Mouse (Mus musculus) liver, embryonic 14 days (tissue): Measurements from ENCODE around the gene Bex6. TPM values are rescaled to one million over a fixed set of nuclear protein-coding genes. Genes with fewer than 3 reads are reported as not detected.

Source experiments
- polyA plus RNA-seq: library from polyadenylated mRNA; depleted of rRNA; stranded (reverse); fragments of >200 nt; gene quantifications from 2 replicates; pipeline ENCODE4 v1.2.3, GENCODE M21; 2012; rRNA removed

Bex6 gene
- 0.89 and 1.1 TPM in 2 replicates for polyA plus RNA-seq

DNA sequence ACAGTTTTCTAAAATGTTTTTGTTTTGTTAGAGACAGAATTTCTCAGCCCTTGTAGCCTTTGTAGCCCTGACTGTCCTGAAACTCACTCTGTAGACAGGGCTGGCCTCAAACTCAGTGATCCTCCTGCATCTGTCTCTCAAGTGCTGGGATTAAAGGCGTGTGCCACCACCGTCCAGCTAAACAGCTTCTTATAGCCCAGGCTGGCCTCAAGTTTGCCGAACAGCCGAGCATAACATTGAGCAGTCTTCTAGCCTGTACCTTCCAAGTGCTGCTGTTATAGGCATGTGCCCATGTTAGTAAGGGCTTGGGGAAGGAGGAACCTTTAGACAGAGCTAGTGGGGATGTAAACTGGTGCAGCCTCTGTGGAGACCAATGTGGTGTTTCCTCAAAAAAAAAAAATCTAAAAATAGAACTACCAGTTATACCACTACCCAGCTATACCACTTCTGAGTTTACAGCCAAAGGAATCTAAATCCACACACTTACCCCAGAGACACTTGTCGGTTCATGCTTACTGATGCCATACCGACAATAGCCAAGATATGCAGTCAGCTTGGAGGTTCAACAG, at the start of gene Bex6:
Gene Bex6 (plus strand): TSS at position 491 of the 569 bp plus-strand sequence.

DNA sequence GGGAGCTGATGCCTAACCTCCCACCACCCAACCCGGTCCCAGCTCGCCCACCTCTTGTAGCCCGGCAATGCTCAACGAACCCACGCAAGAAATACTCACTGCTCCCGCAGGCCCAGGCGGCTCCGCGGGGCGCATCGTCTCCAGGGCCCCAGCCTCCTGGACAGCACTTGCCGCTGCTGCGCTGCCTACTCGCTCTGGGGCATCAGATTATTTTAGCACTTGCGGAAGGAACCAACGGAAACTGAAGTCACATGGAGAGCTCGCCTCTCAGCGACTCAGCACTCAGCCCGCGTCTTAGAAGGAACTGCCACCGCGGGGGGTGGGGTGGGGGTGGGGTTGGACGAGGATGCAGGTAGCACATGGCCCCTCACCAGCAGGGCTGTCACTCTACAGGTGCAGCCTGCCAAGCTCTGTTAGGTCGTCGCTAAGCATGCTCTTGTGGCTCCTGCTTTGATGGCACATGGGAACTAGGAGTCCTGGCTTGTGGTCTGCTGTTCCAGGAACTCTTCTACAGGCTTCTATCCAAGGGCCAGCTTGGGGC, 14.3 kb upstream of the Bex6 start, which contains the start of gene Nrros:
Gene Nrros (minus strand): TSS at position 314 of the 541 bp plus-strand sequence.

Other genes starting within 250 kb of the Bex6 start
- gene Pigz, start 246.0 kb upstream of the Bex6 start, polyA plus RNA-seq, result 0.08 and 0.15 TPM in 2 replicates
- gene 0610012G03Rik, start 231.3 kb upstream of the Bex6 start, polyA plus RNA-seq, result 18.6 and 18.8 TPM in 2 replicates
- gene Ncbp2, start 231.3 kb upstream of the Bex6 start, polyA plus RNA-seq, result 25.9 and 27.6 TPM in 2 replicates
- gene Senp5, start 176.5 kb upstream of the Bex6 start, polyA plus RNA-seq, result 4.5 and 5.6 TPM in 2 replicates
- 6.7 and 8.3 TPM in 2 replicates for gene Pak2, start 100.5 kb upstream of the Bex6 start, polyA plus RNA-seq
- 13.0 and 14.9 TPM in 2 replicates for gene Pigx, start 80.1 kb upstream of the Bex6 start, polyA plus RNA-seq
- gene Cep19, start 80.0 kb upstream of the Bex6 start, polyA plus RNA-seq, result 2.6 and 2.7 TPM in 2 replicates
- gene Nrros, start 14.2 kb upstream of the Bex6 start, polyA plus RNA-seq, result 9.5 and 13.9 TPM in 2 replicates
- 4.2 and 5.1 TPM in 2 replicates for gene Fbxo45, start 67.3 kb downstream of the Bex6 start, polyA plus RNA-seq
- 8.9 and 9.0 TPM in 2 replicates for gene Wdr53, start 67.4 kb downstream of the Bex6 start, polyA plus RNA-seq
- not detected in 2 replicates for gene Smco1, start 91.6 kb downstream of the Bex6 start, polyA plus RNA-seq
- 6.9 and 7.9 TPM in 2 replicates for gene Rnf168, start 97.6 kb downstream of the Bex6 start, polyA plus RNA-seq
- gene Ubxn7, start 152.4 kb downstream of the Bex6 start, polyA plus RNA-seq, result 5.0 and 5.1 TPM in 2 replicates
- gene Tm4sf19, start 220.7 kb downstream of the Bex6 start, polyA plus RNA-seq, result 0.05 and 0.06 TPM in 2 replicates
- gene Tctex1d2, start 239.9 kb downstream of the Bex6 start, polyA plus RNA-seq, result 3.0 and 3.1 TPM in 2 replicates